Mouse (Mus musculus) gastrocnemius, adult 8-10 months (tissue): Measurements from ENCODE around the gene Zcchc8. TPM values are rescaled to one million over a fixed set of nuclear protein-coding genes. Genes with fewer than 3 reads are reported as not detected.
A peak's percentile ranks its signal among the peaks of the same experiment; 100 is the strongest.

Experiments
- DNase-seq, 2 experiments: peaks; one replicate each; pipeline ENCODE4 v3.0.0; 2022; ENCODE audit warnings: low spot score in 2 of 2
- total RNA-seq, 4 experiments: library from RNA; stranded (reverse); gene quantifications; 2 replicates each; pipeline ENCODE4 v1.2.4; 2022

Zcchc8 gene
- total RNA-seq, 4 experiments from 2014 or later: 10.0 to 15.4 (median 11.6) TPM

DNA sequence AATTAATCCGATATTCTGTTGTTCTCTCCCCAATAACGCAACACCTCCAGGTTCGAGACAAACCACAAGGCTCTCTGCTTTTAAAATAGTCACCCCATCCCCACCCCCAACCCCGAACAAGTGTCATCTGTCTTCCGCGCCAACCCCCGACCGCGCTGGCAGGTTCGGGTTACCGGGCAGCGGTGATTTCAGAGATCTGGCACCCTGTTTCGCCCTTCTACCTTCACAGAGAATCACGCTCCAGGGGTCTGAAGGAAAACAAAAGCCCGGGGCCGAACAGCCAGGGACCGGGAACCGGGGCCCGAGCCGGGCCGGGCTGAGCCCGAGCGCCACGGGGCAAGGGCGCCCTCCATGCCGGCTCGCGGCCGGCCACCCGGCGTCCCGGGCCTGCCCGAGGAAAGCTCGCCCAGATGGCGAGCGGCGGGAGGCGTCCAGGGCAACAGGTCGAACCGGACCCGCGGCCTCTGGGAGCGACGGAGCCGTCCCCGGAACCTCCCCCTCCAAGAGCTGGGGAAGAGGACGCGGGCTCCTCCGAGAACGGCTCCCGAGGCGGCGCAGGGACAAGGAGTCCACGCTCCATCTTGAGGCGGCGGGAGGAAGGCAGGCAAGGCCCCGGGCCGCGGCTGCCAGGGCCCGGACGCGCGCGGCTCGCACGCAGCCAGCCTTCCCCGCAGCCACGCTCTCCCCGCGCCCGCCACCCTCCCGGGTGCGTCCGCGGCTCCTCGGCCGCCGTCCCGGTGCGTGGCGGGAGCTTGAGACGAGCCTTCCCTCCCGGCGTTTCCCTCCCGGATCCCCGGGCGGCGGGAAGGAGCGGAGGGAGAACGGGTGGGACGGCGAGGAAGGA, 37.3 kb downstream of the Zcchc8 start:
- DNase-seq: peak; percentile 64 to 71

DNA sequence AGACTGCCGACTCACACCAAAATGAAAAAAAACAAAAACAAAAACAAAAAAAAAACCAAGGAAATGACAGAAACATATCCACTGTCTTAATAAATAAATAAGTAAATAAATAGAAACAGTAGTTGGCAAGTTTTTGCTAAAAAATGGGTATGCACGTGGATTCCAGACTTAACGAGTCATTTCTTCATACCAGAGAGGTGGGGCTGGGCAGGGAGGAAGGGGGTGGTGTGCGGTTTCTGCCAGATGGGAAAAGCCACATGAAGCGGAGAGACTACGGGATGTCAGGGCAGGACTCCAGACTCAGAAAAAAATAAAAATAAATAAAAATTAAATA, 37.9 kb downstream of the Zcchc8 start:
- DNase-seq: no peak

DNA sequence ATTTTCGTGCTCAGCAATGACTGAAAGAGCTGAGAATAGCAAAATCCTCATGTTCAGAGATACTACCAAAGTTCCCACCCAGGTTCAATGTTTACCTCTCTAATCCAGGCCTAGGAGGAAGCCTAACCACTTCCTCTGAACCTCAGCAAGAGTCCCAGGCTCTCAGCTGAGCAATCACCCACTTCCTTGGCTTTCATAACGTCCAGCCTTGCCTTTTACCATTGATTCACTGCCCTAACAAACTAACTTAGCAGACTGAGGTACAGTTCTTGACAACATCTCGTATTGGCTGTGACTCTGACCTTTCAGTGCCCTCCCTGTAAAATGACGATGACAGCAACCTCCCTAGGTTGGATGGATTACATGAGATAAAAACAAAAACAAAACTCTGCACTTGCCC, 38.5 kb downstream of the Zcchc8 start:
- DNase-seq: no peak

DNA sequence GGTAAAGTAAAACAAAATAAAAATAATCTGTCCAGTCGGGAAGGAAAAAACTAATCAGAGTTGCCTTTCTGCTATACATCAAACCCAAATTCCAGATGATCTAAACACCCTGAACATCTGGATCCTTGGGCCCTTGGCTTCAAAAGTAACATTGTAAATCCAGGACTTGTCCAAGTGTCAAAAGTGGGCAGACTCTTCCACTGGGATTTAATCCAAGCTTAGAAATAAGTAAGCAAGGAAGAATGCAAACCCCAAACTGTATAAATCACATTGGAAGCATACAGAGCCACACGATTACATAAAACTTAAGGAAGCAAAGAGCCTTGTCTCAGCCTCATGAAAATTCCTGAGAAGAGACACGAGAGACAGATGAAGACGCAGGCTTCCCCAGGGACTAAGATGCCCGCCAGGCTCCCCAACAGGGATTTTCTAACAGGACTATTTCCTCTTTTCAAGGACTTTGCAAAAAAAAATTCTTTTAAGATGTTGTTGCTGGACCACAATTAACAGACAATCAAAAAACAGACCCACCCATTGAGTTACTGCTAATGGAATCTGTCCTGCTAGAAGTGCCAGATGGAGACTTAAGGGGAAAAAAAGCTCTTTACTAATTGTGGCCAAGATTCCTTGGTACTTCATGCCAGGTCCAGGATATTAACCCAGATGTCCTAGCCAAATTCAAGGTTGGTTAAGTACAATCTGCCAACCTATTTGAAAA, 41.2 kb downstream of the Zcchc8 start:
- no peak for DNase-seq

DNA sequence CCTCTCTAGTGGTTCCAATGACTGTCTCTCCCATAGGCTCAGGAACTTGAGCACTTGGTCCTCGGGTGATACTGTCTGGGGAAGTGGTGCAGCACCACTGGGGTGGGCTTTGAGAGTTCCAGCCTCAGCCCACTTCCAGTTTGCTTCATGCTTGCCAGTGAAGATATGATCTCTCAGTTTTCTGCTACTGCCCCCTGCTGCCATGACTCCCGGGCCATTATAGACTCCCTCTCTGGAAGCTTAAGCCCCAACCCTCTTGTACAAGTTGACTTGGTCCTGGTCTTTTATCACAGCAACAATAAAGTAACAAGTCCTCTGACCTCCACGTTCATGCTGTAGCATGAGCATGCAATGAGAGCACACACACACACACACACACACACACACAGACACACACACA, 41.8 kb downstream of the Zcchc8 start:
- no peak for DNase-seq

DNA sequence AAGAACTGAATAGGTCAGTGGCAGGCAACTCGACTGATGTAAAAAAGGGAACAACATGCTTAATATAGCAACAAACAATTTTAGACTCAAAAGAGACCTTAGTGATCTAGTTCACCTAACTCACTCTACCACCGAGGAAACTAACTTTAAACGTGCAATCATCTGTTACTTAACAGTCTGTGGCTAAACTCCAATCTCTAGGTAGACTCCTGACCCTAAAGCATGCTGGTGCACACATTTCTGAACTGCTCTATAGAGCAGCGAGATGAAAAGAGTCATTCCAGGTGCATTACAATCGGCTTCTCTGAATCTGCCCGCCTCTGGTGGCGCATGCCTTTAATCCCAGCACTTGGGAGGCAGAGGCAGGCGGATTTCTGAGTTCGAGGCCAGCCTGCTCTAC, 45.2 kb downstream of the Zcchc8 start:
- no peak for DNase-seq

DNA sequence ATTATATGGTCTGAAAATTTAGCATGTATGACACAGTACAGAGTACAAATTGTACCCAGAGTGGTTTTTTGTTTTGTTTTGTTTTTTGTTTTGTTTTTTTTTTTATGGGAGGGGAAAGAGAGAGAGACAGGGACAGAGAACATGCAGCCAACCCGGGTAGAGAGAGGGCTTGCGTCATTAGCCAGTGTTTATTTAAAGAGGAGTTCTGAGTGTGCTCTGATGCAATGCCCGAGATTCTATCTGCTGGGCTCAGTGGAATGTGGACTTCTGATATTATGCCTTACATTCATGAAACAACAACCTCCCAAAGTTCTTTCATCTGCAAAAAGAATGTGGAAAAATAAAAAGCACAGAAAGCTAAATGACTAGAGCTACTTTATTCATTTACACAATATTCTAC, 45.7 kb downstream of the Zcchc8 start:
- no peak for DNase-seq

DNA sequence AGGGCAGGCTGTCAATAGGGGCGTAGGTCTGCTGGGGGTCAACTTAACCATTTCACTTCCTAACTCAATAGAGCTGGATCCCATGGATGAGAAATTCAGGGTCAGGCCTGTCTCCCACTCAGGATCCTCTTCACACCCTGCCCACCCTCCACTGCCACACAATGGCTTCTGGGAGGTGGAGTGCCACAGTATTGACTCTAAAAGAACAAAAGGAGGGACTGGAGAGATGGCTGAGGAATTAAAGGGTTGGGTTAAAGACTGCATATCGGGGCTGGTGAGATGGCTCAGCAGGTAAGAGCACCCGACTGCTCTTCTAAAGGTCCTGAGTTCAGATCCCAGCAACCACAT, 49.5 kb downstream of the Zcchc8 start:
- no peak for DNase-seq

DNA sequence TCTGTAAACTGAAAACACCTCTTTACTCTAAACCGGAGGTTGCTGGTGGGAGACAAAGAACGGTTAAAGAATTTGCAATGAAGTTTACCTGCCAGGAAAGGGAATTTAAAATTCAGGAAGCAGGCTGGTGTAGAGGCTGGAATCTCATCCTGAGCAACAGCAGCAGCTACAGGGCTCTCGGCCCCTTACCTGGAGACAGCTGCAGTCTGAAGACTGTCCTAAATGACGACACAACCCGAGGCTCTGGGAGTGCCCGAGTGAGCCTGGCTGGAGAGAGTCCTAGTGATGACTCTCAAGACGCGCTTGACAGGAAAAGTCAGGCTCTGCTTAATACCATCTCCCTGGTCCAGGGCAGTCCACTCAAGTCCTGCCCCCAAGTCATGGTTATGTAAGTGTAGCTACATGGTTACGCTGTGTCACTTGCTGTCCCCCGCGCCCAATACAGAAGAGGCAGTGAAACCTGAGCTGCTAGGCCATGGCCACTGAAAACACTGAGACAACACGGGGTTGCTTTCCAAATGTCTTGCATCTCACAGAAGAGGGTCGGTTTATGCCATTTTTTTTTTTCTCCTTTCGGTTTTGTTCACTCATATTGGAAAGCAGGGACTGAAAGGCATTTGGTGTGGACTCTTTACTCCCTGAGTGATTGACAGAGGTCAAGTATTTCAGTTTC, 50.0 kb downstream of the Zcchc8 start:
- peak; percentile 56 to 79 for DNase-seq

DNA sequence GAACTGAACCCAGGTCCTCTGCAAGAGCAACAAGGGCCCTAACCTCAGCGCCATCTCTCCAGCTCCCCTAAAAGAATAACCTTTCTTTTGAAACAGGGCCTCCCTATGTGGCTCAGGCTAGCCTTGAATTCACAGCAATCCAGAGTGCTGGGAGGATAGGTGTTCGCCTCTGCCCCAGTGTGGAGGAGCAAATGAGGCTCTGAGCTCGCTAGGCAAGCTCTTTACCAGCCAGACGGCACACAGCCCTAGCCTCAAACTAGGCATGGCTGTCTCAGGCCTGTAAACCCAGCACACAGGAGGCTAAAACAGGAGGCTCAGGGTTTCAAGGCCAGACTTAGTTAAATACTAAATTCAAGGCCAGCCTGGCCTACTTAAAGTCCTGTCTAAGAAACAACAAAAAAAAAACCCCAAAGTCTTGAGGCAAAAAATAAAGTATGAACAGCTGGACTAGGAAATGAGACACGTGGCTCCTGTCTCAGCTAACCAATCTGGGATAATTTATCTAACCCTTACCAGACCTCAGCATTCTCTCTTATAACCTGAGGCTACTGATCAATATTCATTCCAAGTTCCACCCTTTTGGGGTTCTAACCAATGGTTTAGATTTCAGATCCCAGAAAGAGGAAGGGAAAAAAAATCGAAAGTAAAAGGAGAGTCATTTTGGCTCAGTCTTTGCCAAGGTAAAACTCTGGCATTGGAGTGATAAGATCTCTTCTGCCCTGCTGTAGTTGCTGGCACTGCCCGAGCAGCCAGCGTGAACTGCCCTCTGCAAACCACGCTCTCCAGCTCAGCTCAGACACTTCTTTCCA, 50.7 kb downstream of the Zcchc8 start:
- DNase-seq: no peak

DNA sequence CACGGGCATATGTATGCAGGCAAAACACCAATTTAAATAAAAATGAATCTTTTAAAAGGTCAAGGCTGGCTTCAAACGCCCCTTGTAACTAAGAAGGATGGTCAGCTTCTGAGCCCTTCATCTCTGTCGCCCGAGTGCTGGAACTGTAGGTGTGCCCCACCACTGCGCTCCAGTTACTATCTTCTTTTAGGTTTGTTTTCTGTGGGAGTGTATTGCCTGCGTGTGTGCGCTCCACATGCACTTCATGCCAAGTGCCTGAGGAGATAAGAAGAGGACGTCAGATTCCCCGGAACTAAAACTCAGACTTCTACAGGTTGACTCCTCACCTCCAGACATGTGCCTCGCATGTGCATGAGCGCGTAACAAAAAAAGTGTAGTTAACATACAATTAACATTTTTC, 53.0 kb downstream of the Zcchc8 start:
- DNase-seq: no peak

DNA sequence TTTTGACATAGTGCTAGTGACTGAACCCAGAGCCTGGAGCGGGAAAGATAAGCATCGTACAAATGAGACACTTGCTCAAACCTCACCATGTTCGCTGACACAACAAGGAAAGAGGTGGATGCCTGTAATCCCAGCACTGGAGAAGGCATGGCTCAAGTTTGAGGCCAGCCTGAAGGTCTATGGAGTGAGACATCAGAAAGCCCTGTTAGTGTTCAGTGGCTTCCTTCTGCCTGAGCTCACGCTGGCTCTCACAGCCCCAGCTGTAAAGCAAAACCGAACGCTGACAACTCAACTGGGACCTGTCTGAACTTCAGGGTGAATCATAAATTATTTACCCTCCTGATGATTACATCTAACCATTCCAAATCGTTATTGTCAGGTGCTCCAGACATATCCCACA, 54.9 kb downstream of the Zcchc8 start:
- DNase-seq: no peak

DNA sequence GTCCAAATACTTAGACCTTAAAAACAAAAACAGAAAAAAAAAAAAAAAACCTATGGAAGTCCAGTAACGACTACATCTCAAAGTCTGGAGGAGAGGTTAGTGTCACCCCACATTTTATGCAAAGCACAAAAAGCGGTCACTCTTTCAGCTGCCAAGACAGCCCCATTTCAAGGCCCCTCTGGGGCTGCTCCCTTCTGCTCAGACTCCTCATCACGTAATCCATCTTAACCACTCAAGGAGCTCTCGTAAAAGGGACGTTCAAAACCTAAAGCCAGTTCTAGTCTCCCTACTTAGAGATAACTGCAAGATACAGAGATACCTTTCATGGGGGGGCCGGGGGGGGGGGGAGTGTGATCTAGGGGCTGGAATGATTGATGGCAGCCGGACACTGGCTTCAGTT, 56.6 kb downstream of the Zcchc8 start:
- no peak for DNase-seq

DNA sequence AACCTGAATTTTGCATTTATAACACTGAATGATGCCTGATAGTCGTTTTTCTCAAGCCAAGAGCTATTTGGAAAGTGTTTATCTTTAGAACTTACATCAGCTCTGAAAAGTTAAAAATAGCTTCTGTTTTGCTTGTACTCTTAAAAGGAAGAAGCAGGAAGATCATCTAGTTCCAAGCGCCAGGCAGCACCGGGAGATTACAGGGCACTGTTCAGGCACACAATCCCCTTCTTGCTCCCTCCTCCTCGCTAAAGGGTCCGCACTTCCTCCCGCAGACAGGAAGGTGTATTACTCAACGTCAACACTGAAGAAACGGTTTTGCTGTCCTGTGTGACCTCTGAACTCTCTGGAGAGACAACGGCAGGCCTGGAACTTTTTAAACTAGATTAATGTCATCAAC, 58.8 kb downstream of the Zcchc8 start:
- DNase-seq: no peak

DNA sequence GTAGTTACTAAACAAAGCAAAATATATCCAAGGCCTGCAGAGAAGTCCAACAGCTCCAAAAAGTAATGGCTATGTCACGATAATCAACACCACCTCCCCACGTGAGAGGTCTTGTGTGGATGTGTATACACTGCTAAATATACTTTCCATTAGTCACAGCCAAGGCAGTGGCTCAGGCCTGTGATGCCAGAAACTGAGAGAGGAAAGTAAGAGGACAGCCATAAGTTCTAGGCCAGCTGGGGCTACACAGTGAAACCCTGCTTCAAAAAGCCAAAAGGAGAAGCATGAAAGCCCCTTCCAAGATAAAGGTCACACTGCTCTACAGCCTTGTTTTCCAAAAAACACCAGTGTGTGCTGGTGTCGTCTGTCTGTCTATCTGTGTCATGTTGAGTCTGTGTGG, 59.3 kb downstream of the Zcchc8 start:
- DNase-seq: peak; percentile 43 to 44

DNA sequence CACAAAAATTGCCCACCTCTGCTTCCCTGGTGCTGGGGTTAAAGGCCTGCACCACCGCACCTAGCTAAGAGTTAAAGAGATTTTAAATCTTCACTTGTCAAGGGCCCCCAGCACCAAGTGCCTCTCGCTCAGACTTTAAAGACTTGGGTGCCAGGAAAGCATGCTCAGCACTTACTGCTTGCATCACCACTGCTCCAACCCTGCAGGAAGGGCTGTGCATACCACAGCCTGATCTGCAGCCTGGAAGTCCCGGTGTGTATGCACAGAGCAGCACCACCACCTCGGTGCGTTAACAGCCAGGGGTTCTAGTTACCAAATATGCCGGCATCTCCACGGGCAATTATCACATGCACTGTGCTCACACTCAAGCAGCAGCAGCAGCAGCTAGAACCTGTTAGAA, 63.2 kb downstream of the Zcchc8 start:
- DNase-seq: no peak

DNA sequence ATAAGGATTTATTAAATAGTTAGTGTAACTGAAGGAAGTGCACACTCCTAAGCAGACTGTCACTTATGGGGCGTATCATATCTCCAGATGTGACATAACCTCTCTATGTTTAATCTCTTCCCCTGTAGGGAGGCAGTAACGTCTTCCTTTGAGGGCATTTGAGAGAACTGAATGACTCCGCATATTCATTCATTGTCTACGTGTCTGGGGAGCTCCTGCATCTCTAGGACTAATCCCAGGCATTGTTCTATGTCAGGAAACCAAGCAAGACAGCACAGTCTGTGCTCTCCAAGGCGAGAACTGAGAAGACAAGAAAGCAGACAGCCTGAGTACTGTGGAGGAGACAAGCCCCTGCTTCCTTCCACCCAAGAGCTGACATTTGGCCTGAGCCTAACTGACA, 66.0 kb downstream of the Zcchc8 start:
- no peak for DNase-seq

DNA sequence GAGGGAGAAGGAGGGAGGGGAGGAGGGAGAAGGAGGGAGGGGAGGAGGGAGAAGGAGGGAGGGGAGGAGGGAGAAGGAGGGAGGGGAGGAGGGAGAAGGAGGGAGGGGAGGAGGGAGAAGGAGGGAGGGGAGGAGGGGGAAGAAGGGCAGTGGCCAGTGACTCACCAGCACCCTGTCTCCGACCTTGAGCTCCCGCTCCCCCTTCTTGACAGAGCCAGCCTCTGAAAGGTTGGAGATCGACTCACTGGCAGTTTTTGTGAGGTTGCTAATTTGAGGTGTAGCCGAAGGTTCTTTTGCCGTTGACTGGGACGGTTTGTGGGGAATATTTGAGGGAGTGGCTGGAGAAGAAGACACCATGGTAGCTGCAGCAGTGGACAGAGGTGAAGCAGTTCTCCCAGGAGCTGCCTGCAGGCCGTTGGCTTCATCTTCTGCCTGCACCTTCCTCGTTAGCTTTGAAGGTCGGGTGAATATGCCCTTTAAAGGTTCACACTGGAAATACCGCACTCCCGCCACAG, 67.6 kb downstream of the Zcchc8 start:
- DNase-seq: no peak

DNA sequence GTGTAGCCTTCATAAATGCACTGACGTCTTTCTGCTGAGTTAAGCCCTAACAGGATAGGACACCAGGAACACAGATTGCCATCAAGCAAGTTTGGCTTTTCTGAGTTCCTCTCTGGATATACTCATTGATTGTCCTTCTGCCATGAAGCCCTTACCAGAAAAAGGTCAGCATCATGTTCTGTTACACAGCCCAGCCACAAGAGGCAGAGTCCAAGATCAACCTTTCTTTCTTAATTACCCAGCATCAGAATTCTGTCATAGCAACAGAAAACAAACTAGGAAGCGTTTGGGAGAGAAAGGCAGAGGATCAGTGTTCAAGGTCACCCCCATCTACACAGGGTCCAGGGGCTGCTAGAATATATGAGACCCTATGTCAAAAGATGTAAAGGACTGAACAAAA, 70.1 kb downstream of the Zcchc8 start:
- no peak for DNase-seq
